Mouse (Mus musculus) stomach, postnatal 0 days (tissue): ENCODE data around the gene Twf2.

Experiments used
- CTCF ChIP-seq: IDR thresholded peaks from 2 replicates; pipeline ENCODE4 v1.5.1; 2016; ENCODE audit warnings: antibody characterized with exemption, low read depth, mild to moderate bottlenecking, moderate library complexity
- EP300 ChIP-seq: optimal IDR thresholded peaks from 2 replicates; pipeline ENCODE3; 2016; ENCODE audit warnings: antibody characterized with exemption

DNA sequence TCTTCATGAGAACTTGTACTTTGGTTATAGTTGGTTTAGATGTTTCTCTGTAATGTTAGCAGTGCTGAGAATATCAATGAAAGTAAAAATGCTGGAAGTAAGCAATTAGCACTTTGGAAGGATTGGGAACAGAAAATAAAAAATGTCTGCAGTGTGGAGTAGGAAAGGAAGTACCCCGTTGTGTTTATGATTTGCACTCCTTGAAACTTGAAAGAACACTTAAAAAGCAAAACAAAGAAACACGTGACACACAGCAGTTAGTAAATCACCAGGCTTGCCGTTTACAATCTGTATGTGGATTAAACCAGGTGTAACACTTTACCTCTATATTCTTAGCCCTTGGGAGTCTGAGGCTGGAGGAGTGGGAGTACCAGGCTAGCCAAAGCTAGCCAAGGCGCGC lies 26.1 kb upstream of the Twf2 start:
- TF ChIP-seq CTCF, result no peak
- no peak for TF ChIP-seq EP300
